Comparison of ENCODE assay signal across 8 mouse cellular contexts in the genomic region with DNA sequence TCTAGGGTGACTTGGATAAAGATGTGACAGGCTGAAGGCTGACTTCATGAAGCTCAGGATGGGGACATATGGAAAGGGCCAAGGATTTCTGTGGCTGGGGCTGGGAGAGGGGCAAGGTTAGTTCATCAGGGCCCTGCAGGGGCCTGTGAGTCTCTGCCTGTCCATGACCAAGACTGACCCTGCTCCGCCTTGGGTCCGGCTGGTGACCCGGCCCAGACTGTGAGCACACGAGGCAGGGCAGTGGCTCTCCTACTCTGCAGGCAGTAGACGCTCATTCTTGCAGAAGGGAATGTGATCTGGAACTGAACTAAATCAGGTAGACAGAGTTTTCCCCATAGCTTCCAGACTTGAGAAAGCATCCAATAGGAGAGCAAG. TPM values are rescaled to one million over a fixed set of nuclear protein-coding genes. Genes with fewer than 3 reads are reported as not detected.
DNase-seq lines count a peak whose midpoint lies in the region; ATAC-seq and TF ChIP-seq lines count a peak whose summit lies in the region.

No protein-coding gene starts in this region.

- TF ChIP-seq EP300 in lung, postnatal 0 days (IDR thresholded peaks at IDR 0.05): no peak
- TF ChIP-seq EP300 in stomach, postnatal 0 days (optimal IDR thresholded peaks at IDR 0.05): no peak

- H3K9me3 ChIP-seq in lung, postnatal 0 days (ENCODE audit: low read length): no peaks in the 10 kb centered on the region
- no peaks in the 10 kb centered on the region for H3K9me3 ChIP-seq in limb, embryonic 15.5 days
- H3K9me3 ChIP-seq in stomach, postnatal 0 days (ENCODE audit: control insufficient read depth, low read length): no peaks in the 10 kb centered on the region

- H3K4me3 ChIP-seq in lung, postnatal 0 days (ENCODE audit: low read depth, low read length): peak overlapping the region; percentile 52; the same call in 1 of the 2 replicates
- H3K4me3 ChIP-seq in limb, embryonic 15.5 days: peak overlapping the region; percentile 73
- H3K4me3 ChIP-seq in stomach, postnatal 0 days (ENCODE audit: low read depth, low read length): peak overlapping the region; percentile 64

- H3K27ac ChIP-seq in lung, postnatal 0 days (ENCODE audit: low read length): 0 out of 2 replicates have a peak overlapping the region, but pooled peaks have one; percentile 86
- H3K27ac ChIP-seq in limb, embryonic 15.5 days: peak overlapping the region; percentile 55
- peak overlapping the region; percentile 40; the same call in 1 of the 2 replicates for H3K27ac ChIP-seq in stomach, postnatal 0 days (replicated peaks)

- no peaks in the 10 kb centered on the region for H3K27me3 ChIP-seq in lung, postnatal 0 days (replicated peaks; ENCODE audit: insufficient read depth, low read length)
- H3K27me3 ChIP-seq in limb, embryonic 15.5 days: no peaks in the 10 kb centered on the region; the same call in 1 of the 2 replicates
- H3K27me3 ChIP-seq in stomach, postnatal 0 days (ENCODE audit: control insufficient read depth, insufficient read depth, low read length): no peaks in the 10 kb centered on the region

- no peaks in the 10 kb centered on the region for H3K36me3 ChIP-seq in lung, postnatal 0 days (ENCODE audit: insufficient read depth, low read length)
- H3K36me3 ChIP-seq in limb, embryonic 15.5 days: peaks cover 8% of the 10 kb centered on the region; the same call in 1 of the 2 replicates
- no peaks in the 10 kb centered on the region; the same call in 1 of the 2 replicates for H3K36me3 ChIP-seq in stomach, postnatal 0 days (ENCODE audit: control insufficient read depth, insufficient read depth, low read length)

- no peak overlapping the region for H3K9ac ChIP-seq in lung, postnatal 0 days (replicated peaks; ENCODE audit: low read depth)
- 0 out of 2 replicates have a peak overlapping the region, but pooled peaks have one; percentile 26 for H3K9ac ChIP-seq in limb, embryonic 15.5 days
- peak overlapping the region; percentile 41; the same call in 1 of the 2 replicates for H3K9ac ChIP-seq in stomach, postnatal 0 days (ENCODE audit: low read length)

- no peak for DNase-seq in cerebellum, postnatal 36 days
- DNase-seq in lung, postnatal 0 days (ENCODE audit: low spot score): no peak
- no peak for DNase-seq in lung, postnatal 10 days
- DNase-seq in stomach, postnatal 0 days (ENCODE audit: low spot score): no peak
- DNase-seq in cerebellum, adult 9-10 months: no peak
- DNase-seq in spleen, postnatal 36 days (ENCODE audit: low spot score in 2 of 2): no peak

- H3K4me1 ChIP-seq in lung, postnatal 0 days (ENCODE audit: insufficient read depth, low read depth, low read length): peaks cover 4% of the 10 kb centered on the region; the same call in 1 of the 2 replicates
- peaks cover 29% of the 10 kb centered on the region for H3K4me1 ChIP-seq in limb, embryonic 15.5 days
- no peaks in the 10 kb centered on the region for H3K4me1 ChIP-seq in stomach, postnatal 0 days (replicated peaks; ENCODE audit: control insufficient read depth, insufficient read depth)

- no peak for TF ChIP-seq CTCF in lung, postnatal 0 days (IDR thresholded peaks at IDR 0.05)
- TF ChIP-seq CTCF in stomach, postnatal 0 days (IDR thresholded peaks at IDR 0.05; ENCODE audit: low read depth): no peak

- H3K4me2 ChIP-seq in lung, postnatal 0 days (replicated peaks; ENCODE audit: low read depth, low read length): peak overlapping the region; percentile 93
- H3K4me2 ChIP-seq in limb, embryonic 15.5 days: peak overlapping the region; percentile 98
- H3K4me2 ChIP-seq in stomach, postnatal 0 days (replicated peaks; ENCODE audit: low read depth): peak overlapping the region; percentile 95

- peak; percentile 12; the same call in 1 of the 2 replicates for ATAC-seq in cerebellum, adult (ENCODE audit: insufficient number of reproducible peaks, low FRiP score, low TSS enrichment)
- ATAC-seq in lung, postnatal 0 days: no peak
- ATAC-seq in limb, embryonic 15.5 days (ENCODE audit: insufficient number of reproducible peaks, low FRiP score, low TSS enrichment, low read depth): peak; percentile 3; the same call in 1 of the 2 replicates
- 0 out of 2 replicates have a peak, but pooled peaks have one; percentile 1 for ATAC-seq in stomach, postnatal 0 days (ENCODE audit: low FRiP score, low TSS enrichment)

- WGBS in lung, postnatal 0 days: 70% methylated on average over 5 of the region's 5 CpGs
- 68% methylated on average over 5 of the region's 5 CpGs for WGBS in limb, embryonic 15.5 days
- WGBS in stomach, postnatal 0 days: 54% methylated on average over 5 of the region's 5 CpGs

RNA-seq across cellular contexts. Expression of gene Clba1, which starts 0.5 kb away (rescaled TPM):
- polyA plus RNA-seq in lung, postnatal 0 days (2015; fragmentation: Nextera tagmentation; extraction: Ambion mirVana): 17.8 and 19.0 TPM in 2 replicates
- polyA plus RNA-seq in limb, embryonic 15.5 days (2015; fragmentation: Nextera tagmentation; extraction: Ambion mirVana): 5.9 and 6.4 TPM in 2 replicates
- 6.8 and 7.0 TPM in 2 replicates for polyA plus RNA-seq in stomach, postnatal 0 days (2015; fragmentation: Nextera tagmentation; extraction: Ambion mirVana)

RNA-seq across cellular contexts. Expression of gene Ahnak2, which starts 5.7 kb away (rescaled TPM):
- polyA plus RNA-seq in lung, postnatal 0 days (2015; fragmentation: Nextera tagmentation; extraction: Ambion mirVana): 4.8 and 4.9 TPM in 2 replicates
- 9.4 and 9.8 TPM in 2 replicates for polyA plus RNA-seq in limb, embryonic 15.5 days (2015; fragmentation: Nextera tagmentation; extraction: Ambion mirVana)
- polyA plus RNA-seq in stomach, postnatal 0 days (2015; fragmentation: Nextera tagmentation; extraction: Ambion mirVana): 5.4 and 6.3 TPM in 2 replicates

RNA-seq across cellular contexts. Expression of gene Cdca4, which starts 21.0 kb away (rescaled TPM):
- polyA plus RNA-seq in lung, postnatal 0 days (2015; fragmentation: Nextera tagmentation; extraction: Ambion mirVana): 28.1 and 29.5 TPM in 2 replicates
- 105 TPM in 2 replicates for polyA plus RNA-seq in limb, embryonic 15.5 days (2015; fragmentation: Nextera tagmentation; extraction: Ambion mirVana)
- polyA plus RNA-seq in stomach, postnatal 0 days (2015; fragmentation: Nextera tagmentation; extraction: Ambion mirVana): 37.5 and 41.6 TPM in 2 replicates

RNA-seq across cellular contexts. Expression of gene Pld4, which starts 47.7 kb away (rescaled TPM):
- 19.6 and 23.8 TPM in 2 replicates for polyA plus RNA-seq in lung, postnatal 0 days (2015; fragmentation: Nextera tagmentation; extraction: Ambion mirVana)
- polyA plus RNA-seq in limb, embryonic 15.5 days (2015; fragmentation: Nextera tagmentation; extraction: Ambion mirVana): 13.1 and 14.5 TPM in 2 replicates
- 9.6 and 9.8 TPM in 2 replicates for polyA plus RNA-seq in stomach, postnatal 0 days (2015; fragmentation: Nextera tagmentation; extraction: Ambion mirVana)

RNA-seq across cellular contexts. Expression of gene Gpr132, which starts 59.8 kb away (rescaled TPM):
- 0.25 and 0.40 TPM in 2 replicates for polyA plus RNA-seq in lung, postnatal 0 days (2015; fragmentation: Nextera tagmentation; extraction: Ambion mirVana)
- 0.20 and 0.41 TPM in 2 replicates for polyA plus RNA-seq in limb, embryonic 15.5 days (2015; fragmentation: Nextera tagmentation; extraction: Ambion mirVana)
- polyA plus RNA-seq in stomach, postnatal 0 days (2015; fragmentation: Nextera tagmentation; extraction: Ambion mirVana): 0.10 and 0.11 TPM in 2 replicates
